Mouse (Mus musculus): ENCODE data around the gene Zbtb7b. TPM values are rescaled to one million over a fixed set of nuclear protein-coding genes. Genes with fewer than 3 reads are reported as not detected.
A peak's percentile ranks its signal among the peaks of the same experiment; 100 is the strongest.
"Not testable (repeated sequence)": the region's sequence is repeated elsewhere in the genome, so short reads cannot be mapped to it uniquely, and the experiment has no call there.

Gene Zbtb7b
- polyA plus RNA-seq, 1 experiment: 40.2 TPM

DNA sequence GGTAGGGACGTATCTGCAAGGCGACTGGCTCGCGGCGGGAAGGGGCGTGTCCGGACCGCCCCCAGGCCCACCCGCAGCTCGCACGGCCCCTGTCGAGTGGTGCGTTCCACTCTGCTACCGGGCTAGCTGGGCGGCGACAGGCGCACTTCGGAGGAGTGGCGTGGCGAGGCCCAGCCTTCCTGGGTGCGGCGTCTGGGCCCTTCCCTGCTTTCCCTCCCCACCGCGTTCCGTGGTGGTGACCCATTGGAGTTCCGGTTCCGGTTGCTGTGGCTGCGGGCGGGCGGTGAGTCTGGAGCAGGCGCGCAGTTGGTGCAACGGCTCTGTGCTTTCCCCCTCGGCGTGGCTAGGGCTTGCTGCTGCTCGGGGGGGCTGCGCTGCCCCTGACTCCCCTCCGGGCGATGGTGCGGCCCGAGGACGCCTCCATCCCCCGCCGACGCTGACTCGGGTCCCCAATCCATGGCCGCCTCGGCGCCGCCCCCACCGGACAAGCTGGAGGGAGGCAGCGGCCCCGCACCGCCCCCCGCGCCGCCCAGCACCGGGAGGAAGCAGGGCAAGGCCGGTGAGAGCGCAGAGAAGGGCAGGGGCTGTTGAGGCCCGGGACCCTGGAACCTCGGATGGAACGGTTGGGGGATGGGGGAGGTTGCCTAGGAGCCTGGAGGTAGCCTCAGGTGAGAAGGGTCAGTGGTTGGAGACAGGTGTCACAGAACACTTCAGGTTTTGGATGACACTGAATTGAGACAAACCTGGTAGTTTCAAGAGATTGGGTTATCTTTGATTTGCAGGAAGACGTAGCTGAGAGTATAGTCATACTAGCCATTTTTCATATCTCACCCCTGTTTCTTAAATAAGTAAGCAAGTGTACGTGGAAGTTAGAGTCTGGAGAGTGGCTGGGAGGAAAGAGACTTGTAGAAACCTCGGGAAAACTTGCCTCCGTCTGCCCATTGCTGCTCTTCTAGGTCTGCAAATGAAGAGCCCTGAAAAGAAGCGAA is 35.9 kb upstream of the Zbtb7b start, which contains the start of gene Pygo2:
Gene Pygo2, plus strand, starts transcription at position 44 of the 989 bp plus-strand sequence.
- Histone ChIP-seq H3K27ac (ENCODE audit: control insufficient read depth, insufficient read depth, low read depth, low read length, poor library complexity) (peak within 1 kb of the TSS; percentile 89), H3K4me3 (replicated peaks; ENCODE audit: control insufficient read depth, low read depth, low read length) (peak within 1 kb of the TSS; percentile 90), H3K4me1 (ENCODE audit: control insufficient read depth, insufficient read depth, low read length) (no peaks in the 10 kb centered on the region)
- TF ChIP-seq CTCF (IDR thresholded peaks at IDR 0.05; ENCODE audit: control insufficient read depth, insufficient read depth, low read length): no peak
- peak; percentile 72 for TF ChIP-seq POLR2A (IDR thresholded peaks at IDR 0.05; ENCODE audit: borderline replicate concordance, control insufficient read depth, low read depth, low read length)
- 2% methylated on average over 68 of the region's 68 CpGs for WGBS

GRCm38 (mm10) chr3:89429021-89429420 is 34.4 kb upstream of the Zbtb7b start:
- not testable (repeated sequence) for H3K4me1 ChIP-seq (ENCODE audit: control insufficient read depth, insufficient read depth, low read length); H3K4me3 ChIP-seq (replicated peaks; ENCODE audit: control insufficient read depth, low read depth, low read length); H3K27ac ChIP-seq (ENCODE audit: control insufficient read depth, insufficient read depth, low read depth, low read length, poor library complexity)
- 95% methylated on average over 7 of the region's 7 CpGs for WGBS

DNA sequence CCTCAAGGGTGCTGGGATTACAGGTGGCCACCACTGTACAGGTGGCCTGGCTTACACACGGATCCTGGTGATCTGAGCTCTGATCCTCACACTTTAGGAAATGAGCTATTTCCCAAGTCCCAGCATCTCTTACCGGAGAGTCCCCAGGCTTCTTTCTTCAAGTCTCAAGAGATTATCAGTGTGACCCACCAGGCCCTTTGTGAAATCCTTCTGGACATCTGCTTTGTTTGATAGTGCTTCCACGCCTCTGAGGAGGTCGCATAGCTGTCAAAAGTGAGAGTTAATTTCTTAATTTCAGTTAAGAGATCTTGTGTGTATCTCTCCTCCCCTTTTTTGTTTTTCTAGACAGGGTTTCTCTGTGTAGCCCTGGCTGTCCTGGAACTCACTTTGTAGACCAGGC is 31.3 kb upstream of the Zbtb7b start:
- peaks cover 3% of the 10 kb centered on the region; the same call in 1 of the 2 replicates for H3K4me1 ChIP-seq (ENCODE audit: control insufficient read depth, insufficient read depth, low read length)
- TF ChIP-seq POLR2A (IDR thresholded peaks at IDR 0.05; ENCODE audit: borderline replicate concordance, control insufficient read depth, low read depth, low read length) (no peak), CTCF (IDR thresholded peaks at IDR 0.05; ENCODE audit: control insufficient read depth, insufficient read depth, low read length) (no peak)
- no peak overlapping the region for H3K27ac ChIP-seq (ENCODE audit: control insufficient read depth, insufficient read depth, low read depth, low read length, poor library complexity)
- WGBS: 76% methylated on average over 4 of the region's 4 CpGs
- H3K4me3 ChIP-seq (replicated peaks; ENCODE audit: control insufficient read depth, low read depth, low read length): no peak overlapping the region

GRCm38 (mm10) chr3:89425141-89425525 is 30.6 kb upstream of the Zbtb7b start:
- no peak overlapping the region for H3K27ac ChIP-seq (ENCODE audit: control insufficient read depth, insufficient read depth, low read depth, low read length, poor library complexity)

GRCm38 (mm10) chr3:89424416-89425140 is 30.0 kb upstream of the Zbtb7b start:
- Histone ChIP-seq H3K4me1 (ENCODE audit: control insufficient read depth, insufficient read depth, low read length) (peaks cover 5% of the 10 kb centered on the region; the same call in 1 of the 2 replicates), H3K27ac (ENCODE audit: control insufficient read depth, insufficient read depth, low read depth, low read length, poor library complexity) (0 out of 2 replicates have a peak overlapping the region, but pooled peaks have one; percentile 9), H3K4me3 (replicated peaks; ENCODE audit: control insufficient read depth, low read depth, low read length) (no peak overlapping the region)
- WGBS: 81% methylated on average over 5 of the region's 5 CpGs
- no peak for TF ChIP-seq POLR2A (IDR thresholded peaks at IDR 0.05; ENCODE audit: borderline replicate concordance, control insufficient read depth, low read depth, low read length)
- no peak for TF ChIP-seq CTCF (IDR thresholded peaks at IDR 0.05; ENCODE audit: control insufficient read depth, insufficient read depth, low read length)

More at GRCm38 (mm10) chr3:89425141-89425525, 30.6 kb upstream of the Zbtb7b start:
- TF ChIP-seq POLR2A (IDR thresholded peaks at IDR 0.05; ENCODE audit: borderline replicate concordance, control insufficient read depth, low read depth, low read length) (no peak), CTCF (IDR thresholded peaks at IDR 0.05; ENCODE audit: control insufficient read depth, insufficient read depth, low read length) (no peak)
- WGBS: 78% methylated on average over 5 of the region's 5 CpGs
- Histone ChIP-seq H3K4me1 (ENCODE audit: control insufficient read depth, insufficient read depth, low read length) (peaks cover 5% of the 10 kb centered on the region; the same call in 1 of the 2 replicates), H3K4me3 (replicated peaks; ENCODE audit: control insufficient read depth, low read depth, low read length) (no peak overlapping the region)

GRCm38 (mm10) chr3:89422556-89423205 is 28.1 kb upstream of the Zbtb7b start:
- 34% methylated on average over 6 of the region's 6 CpGs for WGBS
- TF ChIP-seq CTCF (IDR thresholded peaks at IDR 0.05; ENCODE audit: control insufficient read depth, insufficient read depth, low read length) (no peak), POLR2A (IDR thresholded peaks at IDR 0.05; ENCODE audit: borderline replicate concordance, control insufficient read depth, low read depth, low read length) (no peak)
- peaks cover 5% of the 10 kb centered on the region; the same call in 1 of the 2 replicates for H3K4me1 ChIP-seq (ENCODE audit: control insufficient read depth, insufficient read depth, low read length)
- H3K4me3 ChIP-seq (replicated peaks; ENCODE audit: control insufficient read depth, low read depth, low read length): no peak overlapping the region
- 0 out of 2 replicates have a peak overlapping the region, but pooled peaks have one; percentile 18 for H3K27ac ChIP-seq (ENCODE audit: control insufficient read depth, insufficient read depth, low read depth, low read length, poor library complexity)

DNA sequence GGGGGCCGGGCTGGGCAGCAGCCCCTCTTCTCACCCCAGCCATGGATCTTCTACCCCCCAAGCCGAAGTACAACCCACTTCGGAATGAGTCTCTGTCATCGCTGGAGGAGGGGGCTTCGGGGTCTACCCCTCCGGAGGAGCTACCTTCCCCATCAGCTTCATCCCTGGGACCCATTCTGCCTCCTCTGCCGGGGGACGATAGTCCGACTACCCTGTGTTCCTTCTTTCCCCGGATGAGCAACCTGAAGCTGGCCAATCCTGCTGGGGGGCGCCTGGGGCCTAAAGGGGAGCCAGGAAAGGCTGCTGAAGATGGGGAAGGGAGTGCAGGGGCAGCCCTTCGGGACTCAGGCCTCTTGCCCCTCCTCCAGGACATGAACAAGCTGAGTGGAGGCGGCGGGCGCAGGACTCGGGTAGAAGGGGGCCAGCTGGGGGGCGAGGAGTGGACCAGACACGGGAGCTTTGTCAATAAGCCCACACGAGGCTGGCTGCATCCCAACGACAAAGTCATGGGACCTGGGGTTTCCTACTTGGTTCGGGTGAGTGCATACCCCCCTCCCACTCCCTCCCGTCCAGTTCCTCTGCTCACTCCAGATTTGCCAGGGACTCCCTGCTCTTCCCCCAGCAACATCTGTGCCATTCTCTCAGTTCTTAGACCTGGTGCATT is 27.4 kb upstream of the Zbtb7b start:
- 34% methylated on average over 22 of the region's 22 CpGs for WGBS
- H3K27ac ChIP-seq (ENCODE audit: control insufficient read depth, insufficient read depth, low read depth, low read length, poor library complexity): peak overlapping the region; percentile 28; the same call in 1 of the 2 replicates
- TF ChIP-seq POLR2A (IDR thresholded peaks at IDR 0.05; ENCODE audit: borderline replicate concordance, control insufficient read depth, low read depth, low read length): no peak
- no peak for TF ChIP-seq CTCF (IDR thresholded peaks at IDR 0.05; ENCODE audit: control insufficient read depth, insufficient read depth, low read length)
- H3K4me3 ChIP-seq (replicated peaks; ENCODE audit: control insufficient read depth, low read depth, low read length): peak overlapping the region; percentile 34
- peaks cover 5% of the 10 kb centered on the region; the same call in 1 of the 2 replicates for H3K4me1 ChIP-seq (ENCODE audit: control insufficient read depth, insufficient read depth, low read length)

All from bone marrow, adult 2 months (tissue).